Mouse (Mus musculus): Measurements from ENCODE around the gene Adgrg3.

The Adgrg3 gene

DNA sequence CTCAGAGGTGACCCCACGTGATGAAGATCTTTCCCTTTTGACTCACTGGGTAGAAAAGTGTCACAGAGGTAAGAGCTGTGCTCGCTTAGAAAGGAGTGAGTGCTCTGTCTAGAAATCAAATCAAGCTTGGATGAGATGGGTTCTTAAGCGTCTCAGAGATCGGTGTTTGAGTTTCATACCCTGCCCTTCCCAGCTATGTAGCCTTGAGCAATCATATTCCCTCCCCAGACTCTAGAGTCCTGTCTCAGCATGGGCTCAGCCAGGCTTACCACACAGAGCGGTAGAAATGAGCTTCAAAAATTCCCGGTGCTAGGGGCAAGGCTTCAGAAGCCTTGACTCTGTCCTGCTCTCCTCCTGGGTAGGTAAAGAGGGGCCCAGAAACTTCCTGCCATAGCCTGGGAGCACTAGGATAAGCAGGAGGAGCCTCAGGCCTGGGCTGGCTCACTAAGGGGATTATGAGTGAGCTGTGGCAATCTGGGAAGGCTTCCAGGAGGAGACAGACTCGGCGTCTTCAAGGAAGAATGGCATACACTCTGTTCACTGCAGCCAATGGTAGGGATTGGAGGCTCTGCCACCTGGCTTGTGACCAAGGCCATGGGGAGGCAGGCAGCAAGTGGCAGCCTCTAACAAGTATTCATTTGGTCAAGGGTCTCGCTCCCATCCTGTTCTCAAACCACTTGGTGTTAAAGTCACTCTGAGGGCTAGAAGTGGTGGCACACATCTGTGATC, 24.3 kb upstream of the Adgrg3 start:
- no peak for DNase-seq

GRCm38 (mm10) chr8:94994006-94994405, 23.5 kb upstream of the Adgrg3 start:
- DNase-seq: peak; percentile 52 to 70

GRCm38 (mm10) chr8:94994510-94994909, 23.0 kb upstream of the Adgrg3 start:
- DNase-seq: no peak

DNA sequence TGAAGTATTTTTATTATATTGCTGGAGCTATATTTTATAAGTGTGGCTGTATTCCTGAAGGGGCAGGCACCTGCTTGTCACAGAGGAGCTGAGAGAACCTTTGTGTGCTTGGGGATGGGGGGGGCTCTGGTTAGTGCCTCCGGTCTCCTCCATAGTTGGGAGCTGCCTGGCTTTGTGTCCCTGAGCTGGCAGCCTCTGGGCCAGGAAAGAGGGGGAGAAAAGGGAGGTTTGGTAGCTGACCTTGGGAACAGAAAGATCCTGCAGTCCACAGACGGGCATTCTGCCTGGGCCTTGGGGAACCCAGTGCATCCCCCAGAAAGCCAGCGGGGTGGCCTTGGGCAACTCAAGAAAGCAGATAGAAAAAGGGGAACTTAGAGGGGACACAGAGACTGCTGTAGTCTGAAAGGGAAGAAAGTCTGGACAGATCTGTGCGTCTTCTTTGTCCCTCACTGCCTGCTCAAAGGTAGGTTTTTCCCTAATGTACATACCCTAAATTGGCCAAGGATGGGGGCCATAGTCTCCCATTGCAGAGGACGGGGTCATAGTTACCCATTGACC, 22.1 kb upstream of the Adgrg3 start:
- DNase-seq: no peak

DNA sequence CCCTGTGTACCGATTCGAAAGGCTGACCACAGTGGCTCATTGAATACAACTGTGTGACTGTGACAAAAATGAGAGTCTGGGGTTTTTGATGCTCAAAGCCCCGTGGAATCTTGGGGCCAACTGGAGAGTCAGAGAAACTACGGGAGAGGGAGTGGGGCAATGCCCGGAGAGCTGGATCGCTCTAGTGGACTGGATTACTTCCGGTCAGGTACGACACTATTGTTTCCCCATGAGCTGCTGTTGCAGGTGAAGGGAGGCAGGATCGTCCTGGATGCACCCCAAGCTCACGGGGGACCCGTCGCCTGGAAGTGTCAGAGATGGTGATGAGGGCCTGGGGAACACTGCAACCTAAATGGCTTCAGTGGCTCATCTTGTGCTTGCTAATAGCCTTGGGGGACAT, 21.5 kb upstream of the Adgrg3 start:
- DNase-seq: no peak

GRCm38 (mm10) chr8:94996899-94997856, 20.3 kb upstream of the Adgrg3 start:
- DNase-seq: no peak

DNA sequence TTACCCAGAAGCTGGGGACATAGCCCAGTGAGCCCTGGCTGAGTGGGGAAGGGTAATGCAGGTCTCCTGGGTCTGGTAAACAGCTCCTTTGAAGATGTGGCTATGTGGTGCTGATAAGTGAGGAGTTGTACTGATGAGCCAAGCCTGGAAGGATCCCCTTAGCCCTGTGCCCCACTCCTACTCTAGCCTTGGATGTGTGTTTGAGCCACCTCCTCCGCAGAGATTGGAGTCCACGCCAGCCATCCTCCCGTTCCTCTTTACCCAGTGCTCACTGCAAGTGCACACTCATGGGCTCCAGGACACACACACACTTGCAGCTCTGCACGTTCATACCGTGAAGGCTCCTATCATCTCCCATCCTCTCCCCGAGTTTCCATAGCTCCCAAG, 19.6 kb upstream of the Adgrg3 start:
- no peak for DNase-seq

DNA sequence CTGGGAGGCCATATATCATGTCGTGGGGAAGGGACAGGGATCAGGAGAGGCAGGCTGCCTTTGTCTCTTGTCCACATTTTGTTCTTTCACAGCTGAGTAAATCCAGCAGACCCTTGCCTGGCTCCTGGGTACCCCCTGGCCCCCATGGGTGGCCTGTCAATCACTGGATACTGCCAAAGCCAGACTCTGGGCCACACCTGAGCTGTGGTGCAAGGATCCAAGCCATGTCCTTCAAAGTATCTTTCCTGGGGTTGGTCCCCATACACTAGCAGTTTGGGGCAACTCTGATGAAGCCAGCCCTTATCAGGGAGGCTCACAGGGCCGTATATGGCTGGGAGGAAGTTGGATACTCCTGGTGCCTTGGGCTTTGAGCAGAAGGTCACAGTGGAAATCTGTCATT, 19.1 kb upstream of the Adgrg3 start:
- no peak for DNase-seq

GRCm38 (mm10) chr8:94999004-94999403, 18.5 kb upstream of the Adgrg3 start:
- peak in 1 of 2 experiments; percentile 35 for DNase-seq

DNA sequence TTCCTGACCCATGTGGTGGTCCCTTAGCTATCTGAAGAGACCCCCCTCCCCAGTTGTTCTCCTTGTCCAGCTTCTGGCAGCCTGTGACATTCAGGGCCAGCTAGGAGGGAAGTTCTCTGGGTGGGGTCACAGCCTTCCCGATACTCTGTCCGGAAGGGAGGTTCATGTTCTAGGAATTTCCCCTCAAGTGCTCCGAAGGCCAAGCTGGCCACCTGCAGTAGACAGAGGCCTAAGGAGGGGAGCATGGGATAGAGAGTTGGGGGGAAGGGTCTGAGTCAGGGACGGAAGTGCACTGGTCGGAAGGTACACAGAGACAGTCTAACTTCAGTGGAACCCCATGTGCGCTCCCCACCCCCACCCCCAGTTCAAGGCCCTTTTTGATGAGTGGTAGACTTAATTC, 17.5 kb upstream of the Adgrg3 start:
- peak; percentile 56 to 72 for DNase-seq

GRCm38 (mm10) chr8:95000684-95001083, 16.8 kb upstream of the Adgrg3 start:
- peak; percentile 82 to 84 for DNase-seq

DNA sequence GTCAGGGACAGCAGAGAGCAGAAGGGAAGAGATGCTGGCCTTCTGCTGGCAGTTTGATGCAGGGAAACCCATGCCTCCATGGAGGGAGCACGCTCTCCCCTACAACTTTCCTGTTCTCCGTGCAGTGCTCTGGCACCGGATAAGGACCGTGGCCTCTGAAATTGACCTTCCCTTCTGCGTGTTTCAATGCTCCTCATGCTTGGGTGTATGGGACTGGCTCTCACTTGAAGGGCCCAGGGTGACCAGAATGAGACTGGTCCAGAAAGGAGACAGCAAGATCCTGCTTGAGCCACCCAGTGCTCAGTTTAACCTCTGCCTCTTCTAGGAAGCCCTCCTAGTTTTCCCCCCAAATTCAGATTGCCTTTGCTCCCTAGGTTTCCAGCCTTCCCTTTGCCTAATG, 16.3 kb upstream of the Adgrg3 start:
- DNase-seq: no peak

- peak; percentile 84 to 88 for DNase-seq
Observed at GRCm38 (mm10) chr8:95001655-95002054, 15.8 kb upstream of the Adgrg3 start.

DNA sequence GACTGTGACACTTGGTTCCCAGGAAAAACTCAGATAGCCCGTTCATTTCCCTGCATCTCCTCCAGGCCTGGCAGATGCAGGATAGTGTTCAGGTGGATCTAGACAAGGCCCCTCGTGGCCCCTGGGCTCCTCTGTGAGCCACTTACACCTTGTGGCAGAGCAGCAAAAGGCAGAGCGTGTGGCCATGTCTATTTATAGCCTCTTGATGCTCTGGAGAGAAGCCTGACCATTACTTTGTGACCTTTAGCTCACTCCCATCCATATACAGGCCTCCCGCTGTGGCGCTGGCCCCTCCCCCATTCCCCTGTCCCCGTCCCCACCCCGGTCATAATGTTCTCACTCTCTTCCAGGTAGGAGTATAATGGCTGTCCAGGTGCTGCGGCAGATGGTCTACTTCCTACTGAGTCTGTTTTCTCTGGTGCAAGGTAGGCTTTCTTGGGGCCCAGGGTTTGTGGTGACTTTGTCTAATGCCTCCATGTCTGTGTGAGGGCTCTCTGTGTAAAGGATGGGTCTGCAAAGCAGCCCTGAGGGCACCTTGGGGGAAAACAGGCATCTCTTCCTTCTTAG, 15.3 kb upstream of the Adgrg3 start:
- DNase-seq: no peak

GRCm38 (mm10) chr8:95012442-95012919, 5.0 kb upstream of the Adgrg3 start:
- no peak for DNase-seq

DNA sequence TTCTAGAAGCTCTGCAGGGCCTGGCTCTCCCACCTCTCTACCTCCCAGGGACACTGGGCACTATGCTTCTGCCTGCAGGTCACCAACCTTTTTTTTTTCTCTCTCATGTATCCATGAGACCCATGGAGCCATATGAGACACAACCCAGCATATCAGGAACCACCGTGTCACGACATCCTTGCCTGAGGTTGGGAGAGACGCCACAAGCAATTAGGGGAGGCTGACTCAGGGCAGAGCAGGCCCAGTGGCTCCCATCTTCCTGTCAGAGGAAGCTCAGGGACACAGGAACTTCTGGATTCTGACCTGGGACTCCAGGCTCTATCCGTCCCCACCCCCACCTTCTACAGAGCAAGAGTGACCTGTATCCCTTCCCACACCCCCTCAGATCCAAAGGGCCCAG, 1.6 kb upstream of the Adgrg3 start:
- DNase-seq: no peak

DNA sequence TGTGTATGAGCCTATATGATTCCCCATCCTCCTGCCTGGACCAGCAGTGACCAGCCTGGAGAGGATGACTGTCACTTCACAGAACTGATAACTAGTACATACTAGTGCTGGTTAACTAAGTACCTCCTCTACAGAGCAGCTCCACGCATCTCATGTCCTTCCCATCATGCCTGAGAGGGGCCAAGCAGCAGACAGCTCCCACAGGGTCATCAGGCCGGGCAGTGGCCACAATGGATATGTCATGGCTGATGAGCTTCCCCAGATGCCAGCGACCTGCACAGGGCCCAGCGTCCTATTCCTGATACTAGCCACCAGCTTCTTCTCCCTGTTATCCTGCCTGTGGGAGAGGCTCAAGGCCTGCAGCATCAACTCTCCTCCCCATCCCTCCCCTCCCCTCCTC, 808 bp upstream of the Adgrg3 start:
- no peak for DNase-seq

DNA sequence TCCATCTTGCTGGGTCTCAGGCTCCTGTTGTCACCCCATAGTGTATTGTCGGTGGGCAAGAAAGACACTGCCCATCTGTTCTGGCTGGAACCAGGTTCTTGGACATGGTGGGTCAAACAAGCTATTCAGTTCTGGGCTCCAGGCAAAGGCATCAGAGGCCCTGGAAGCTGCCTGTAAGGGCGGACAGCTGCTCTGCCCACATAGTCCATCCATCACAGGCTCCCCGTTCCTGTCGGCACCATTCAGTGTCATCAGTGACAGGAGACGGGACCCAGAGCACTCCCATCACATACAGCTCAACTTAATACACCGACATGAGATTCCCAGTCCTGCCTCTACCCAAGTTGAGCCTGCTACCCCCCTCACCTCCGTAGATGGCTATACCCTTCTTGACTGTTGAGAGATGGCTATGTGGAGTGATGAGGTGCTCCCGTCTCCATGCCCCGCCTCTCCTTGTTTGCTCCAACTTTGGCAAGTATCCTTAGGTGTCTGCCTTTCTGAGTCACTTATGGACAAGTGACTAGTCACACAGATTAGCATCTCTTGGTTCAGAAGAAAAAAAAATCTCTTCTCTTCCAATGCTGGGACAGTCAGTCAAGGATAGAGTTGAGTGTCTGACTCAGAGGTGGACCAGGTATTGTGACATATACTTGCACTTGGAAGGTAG, 610 bp downstream of the Adgrg3 start:
- DNase-seq: no peak

DNA sequence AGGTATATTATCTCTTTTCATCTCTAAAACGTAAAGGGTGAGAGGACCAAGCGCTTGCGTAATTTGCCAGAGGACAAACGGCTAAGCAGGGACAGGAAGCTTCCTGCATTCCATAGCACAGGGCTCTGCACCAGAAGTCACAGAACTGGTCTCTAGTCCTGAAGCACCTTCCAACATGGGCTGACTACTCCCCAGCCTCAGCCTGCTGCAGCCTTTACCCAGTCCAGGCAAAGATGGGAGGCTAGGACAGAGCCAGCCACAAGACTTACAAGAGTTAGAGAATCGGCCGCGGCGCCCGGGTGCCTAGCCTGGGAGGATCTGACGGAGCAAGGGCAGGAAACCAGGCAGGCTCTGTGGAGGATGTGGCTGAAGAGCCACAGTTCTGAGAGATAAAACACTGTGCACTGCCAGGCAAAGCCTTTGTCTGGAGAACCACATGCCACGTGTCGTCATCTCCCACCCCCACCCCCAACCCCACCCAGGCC, 2.8 kb downstream of the Adgrg3 start:
- DNase-seq: peak; percentile 59 to 65

GRCm38 (mm10) chr8:95020821-95021220, 3.3 kb downstream of the Adgrg3 start:
- DNase-seq: no peak

GRCm38 (mm10) chr8:95023201-95023600, 5.7 kb downstream of the Adgrg3 start:
- DNase-seq: no peak

DNA sequence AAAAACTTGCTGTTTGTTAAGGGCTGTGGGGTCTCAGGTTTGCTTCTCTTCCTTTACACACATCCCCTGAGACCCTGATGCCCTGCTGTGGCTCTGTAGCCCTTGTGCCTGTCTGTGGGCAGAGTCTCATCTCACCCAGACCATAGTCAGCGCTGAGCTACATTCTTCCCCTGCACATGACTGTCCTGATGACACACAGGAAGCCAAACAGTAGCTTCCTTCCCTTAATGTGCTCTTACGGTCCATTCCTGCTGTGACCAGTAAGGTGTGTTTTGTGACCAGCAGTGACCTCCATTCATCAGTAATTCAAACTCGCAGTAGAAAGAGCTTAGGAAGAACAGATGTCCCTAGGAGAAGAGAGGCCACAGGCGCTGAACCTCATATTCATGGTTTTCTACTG, 6.9 kb downstream of the Adgrg3 start:
- no peak for DNase-seq
